Mouse (Mus musculus) brain, embryonic 14.5 days (tissue): ENCODE measurements around the gene Vgf.

ENCODE experiments used
- CTCF ChIP-seq: fragments of 200-500 bp; IDR thresholded peaks from 2 replicates; pipeline ENCODE4 v1.5.1; 2012; ENCODE audit warnings: inconsistent platforms, mild to moderate bottlenecking, moderate library complexity, borderline replicate concordance; ENCODE audit not compliant: insufficient read depth, insufficient read length; ENCODE audit errors: extremely low read depth
- POLR2A ChIP-seq: fragments of 200-500 bp; IDR thresholded peaks from 2 replicates; pipeline ENCODE4 v1.6.1; 2012; ENCODE audit warnings: mild to moderate bottlenecking, inconsistent platforms, borderline replicate concordance; ENCODE audit not compliant: poor library complexity, insufficient read depth, insufficient read length, severe bottlenecking; ENCODE audit errors: extremely low read depth

- TF ChIP-seq CTCF (no peak), POLR2A (no peak)
Observed at GRCm38 (mm10) chr5:137024318-137024717, 1.9 kb upstream of the Vgf start.
